Mouse (Mus musculus): ENCODE data around the gene Pygm.

- TF ChIP-seq GATA1 (IDR thresholded peaks at IDR 0.05; ENCODE audit: low read length) (no peak), TAL1 (IDR thresholded peaks at IDR 0.05; ENCODE audit: low read length) (no peak)
These were observed 32.0 kb downstream of the Pygm start for GRCm38 (mm10) chr19:6416124-6416770.
